Mouse (Mus musculus) testis, postnatal 10 days (tissue): ENCODE data around the gene Colec11.

Source experiments
- DNase-seq: peaks from one replicate; pipeline ENCODE4 v3.0.0; 2021; ENCODE audit warnings: low spot score

The Colec11 gene

GRCm38 (mm10) chr12:28623195-28623594 lies at the start of gene Colec11:
TSS of gene Colec11 (minus strand) at chr12:28623377.
- no peak for DNase-seq

DNA sequence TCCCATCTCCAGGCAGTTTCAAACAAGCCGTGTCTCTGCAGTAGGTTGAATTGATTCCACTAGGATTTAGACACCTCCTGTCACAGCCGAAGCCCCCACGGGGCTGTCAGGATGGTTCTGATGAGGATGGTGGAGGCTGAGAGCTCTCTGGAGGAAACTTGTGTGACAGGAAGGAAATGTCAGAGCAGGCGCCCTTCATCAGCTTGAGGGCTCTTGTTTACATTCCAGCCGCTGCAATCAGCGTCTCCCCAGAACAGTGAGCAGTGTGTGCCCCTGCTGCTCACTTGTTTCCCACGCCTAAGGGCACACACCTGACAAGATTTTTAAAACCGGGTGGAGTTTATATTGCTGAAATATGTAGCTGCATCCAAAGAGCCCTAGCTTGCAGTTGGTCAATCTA lies 44.1 kb upstream of the Colec11 start:
- DNase-seq = no peak

DNA sequence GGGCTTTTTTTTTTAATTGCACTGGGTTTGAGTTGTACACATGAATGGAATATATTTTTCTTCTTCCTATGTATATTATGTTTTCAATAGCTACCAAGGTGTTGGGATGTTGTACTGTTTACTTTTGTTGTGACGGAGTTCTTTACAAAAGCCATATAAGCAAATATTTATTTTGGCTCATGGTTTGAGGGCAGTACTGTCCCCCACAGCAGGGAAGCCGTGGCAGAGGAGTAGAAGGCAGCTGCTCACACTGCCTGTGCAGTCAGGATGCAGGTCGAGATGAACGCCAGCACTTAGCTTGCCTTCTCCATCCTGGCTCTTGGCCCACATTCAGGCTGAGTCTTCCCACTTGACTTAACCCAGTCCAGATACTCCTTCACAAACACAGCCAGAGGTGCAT lies 43.6 kb upstream of the Colec11 start:
- no peak for DNase-seq

DNA sequence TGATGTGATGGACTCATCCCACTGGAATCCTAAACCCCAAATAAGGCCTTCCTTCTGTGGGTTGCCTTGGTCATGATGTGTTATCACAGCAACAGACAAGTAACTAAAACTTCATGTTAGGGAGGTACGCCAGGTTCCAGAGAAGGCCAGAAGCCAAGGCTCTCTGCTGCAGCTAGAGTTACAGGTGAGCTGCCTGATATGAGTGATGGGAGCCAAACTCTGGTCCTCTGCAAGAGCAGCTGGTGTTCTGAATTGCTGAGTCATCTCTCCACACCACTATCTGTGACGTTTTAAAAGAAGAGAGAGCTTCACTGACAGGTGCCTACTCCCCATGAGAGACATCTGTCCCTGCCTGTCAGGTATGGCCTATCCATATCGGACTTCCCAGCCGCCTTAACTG lies 39.5 kb upstream of the Colec11 start:
- no peak for DNase-seq

GRCm38 (mm10) chr12:28649141-28650110 lies 26.2 kb upstream of the Colec11 start, which contains the start of gene Rnaseh1:
TSS of gene Rnaseh1 (plus strand) at chr12:28649602.
- DNase-seq = peak; percentile 96

GRCm38 (mm10) chr12:28638778-28639177 lies 15.6 kb upstream of the Colec11 start:
- DNase-seq = no peak

- DNase-seq = no peak
Observed at GRCm38 (mm10) chr12:28636543-28636942, 13.4 kb upstream of the Colec11 start.

DNA sequence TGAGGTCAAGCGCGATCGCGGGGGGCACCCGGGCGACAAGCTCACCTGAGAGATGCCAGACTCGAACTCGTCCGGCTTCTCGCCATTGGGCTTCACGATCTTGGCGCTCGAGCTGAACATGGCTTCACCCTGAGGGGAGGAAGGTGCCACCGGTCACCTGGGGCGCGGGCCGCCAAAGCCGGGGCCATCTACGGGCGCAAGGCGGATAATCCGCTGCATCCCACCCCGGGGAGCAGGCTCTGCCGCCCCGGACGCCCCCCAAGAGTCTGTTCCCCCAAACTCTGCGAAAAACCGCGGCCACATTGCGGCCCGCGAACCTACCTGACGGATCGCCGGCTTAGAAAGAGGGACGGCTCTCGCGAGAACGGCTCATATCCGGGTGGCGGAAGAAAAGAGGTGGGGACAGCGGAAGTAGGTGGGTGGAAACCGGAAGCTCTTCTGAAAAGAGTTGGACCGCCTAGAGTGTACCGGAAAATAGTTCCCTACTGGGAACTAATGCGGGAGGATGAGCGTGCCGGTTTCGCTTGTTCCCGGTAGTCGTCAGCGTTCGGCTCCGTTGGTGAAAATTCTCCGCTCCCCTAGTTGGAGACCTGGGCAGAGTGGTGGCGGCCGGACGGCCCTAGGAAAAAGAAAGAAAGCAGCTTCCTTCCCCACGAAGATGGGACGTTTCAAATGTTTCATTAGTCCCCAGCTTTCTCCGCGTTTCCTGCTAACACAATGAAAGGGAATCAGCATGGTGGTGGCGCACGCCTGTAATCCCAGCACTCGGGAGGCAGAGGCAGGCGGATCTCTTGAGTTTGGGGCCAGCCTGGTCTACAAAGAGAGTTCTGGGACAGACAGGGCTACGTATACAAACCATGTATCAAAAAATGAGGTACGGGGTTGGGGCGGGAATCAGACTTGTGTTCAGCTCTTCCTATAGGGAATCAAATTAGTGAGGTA lies 12.6 kb upstream of the Colec11 start, which contains the start of gene Rps7:
Rps7 (minus strand) TSS at position 419 of the 942 bp plus-strand sequence.
- peak; percentile 91 for DNase-seq

DNA sequence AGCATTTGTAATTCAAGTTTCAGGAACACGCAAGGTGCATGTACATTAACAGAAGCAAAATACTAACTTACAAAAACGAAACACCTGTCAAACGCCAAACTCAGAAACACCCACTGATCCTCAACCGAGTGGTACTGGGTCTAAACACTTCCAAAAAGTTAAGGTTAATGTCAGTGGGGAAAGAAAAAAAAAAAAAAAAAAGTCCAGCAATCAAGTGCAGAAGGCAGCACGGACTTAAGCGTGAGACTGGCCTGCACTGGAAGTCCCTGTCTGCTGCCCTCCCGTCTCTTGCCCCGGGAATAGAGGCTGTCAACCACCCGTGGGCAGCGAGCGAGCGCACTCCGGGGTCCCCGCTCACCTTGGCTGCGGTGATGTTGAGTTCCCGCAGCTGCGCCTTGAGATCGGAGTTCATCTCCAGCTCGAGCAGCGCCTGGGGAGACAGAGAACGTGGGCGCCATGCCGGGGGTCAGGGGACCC lies 11.9 kb upstream of the Colec11 start:
- no peak for DNase-seq

GRCm38 (mm10) chr12:28628436-28628835 lies 5.3 kb upstream of the Colec11 start:
- no peak for DNase-seq

DNA sequence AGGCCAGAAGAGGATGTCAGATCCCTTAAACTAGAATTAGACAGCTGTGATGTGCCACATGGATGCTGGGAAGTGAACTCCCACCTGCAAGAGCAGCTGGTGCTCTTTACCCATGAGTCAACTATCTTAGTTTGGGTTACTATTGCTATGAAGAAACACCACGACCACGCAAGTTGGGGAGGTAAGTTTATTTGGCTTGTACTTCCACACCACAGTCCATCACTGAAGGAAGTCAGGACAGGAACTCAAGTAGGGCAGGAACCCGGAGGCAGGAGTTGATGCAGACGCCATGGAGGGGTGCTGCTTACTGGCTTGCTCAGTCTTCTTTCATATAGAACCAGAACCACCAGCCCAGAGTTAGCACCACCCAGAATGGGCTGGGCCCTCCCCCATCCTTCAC lies 3.9 kb upstream of the Colec11 start:
- DNase-seq = no peak

DNA sequence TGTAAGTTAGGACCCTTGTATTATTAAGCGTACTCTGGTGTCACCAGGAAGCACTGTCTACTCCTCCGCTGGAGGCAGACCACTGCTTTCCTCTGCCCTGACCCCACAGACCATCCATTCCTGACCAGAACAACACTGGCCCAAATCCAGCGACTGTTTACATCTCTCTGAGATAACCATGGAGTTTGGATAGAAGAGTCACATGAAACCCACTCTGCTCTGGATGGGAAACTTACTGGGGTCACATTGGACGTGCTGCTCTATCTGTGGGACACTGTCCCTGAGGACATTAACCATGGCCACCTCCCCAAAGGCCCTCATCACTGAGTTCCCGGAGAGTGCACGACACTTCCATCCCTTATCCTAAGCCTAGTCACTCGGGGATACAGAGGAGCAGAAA lies 2.2 kb upstream of the Colec11 start:
- no peak for DNase-seq

- no peak for DNase-seq
Observed at GRCm38 (mm10) chr12:28624251-28624650, 1.1 kb upstream of the Colec11 start.

GRCm38 (mm10) chr12:28622641-28623040 lies 536 bp downstream of the Colec11 start:
- no peak for DNase-seq

GRCm38 (mm10) chr12:28622167-28622532 lies 1.0 kb downstream of the Colec11 start:
- peak; percentile 56 for DNase-seq

DNA sequence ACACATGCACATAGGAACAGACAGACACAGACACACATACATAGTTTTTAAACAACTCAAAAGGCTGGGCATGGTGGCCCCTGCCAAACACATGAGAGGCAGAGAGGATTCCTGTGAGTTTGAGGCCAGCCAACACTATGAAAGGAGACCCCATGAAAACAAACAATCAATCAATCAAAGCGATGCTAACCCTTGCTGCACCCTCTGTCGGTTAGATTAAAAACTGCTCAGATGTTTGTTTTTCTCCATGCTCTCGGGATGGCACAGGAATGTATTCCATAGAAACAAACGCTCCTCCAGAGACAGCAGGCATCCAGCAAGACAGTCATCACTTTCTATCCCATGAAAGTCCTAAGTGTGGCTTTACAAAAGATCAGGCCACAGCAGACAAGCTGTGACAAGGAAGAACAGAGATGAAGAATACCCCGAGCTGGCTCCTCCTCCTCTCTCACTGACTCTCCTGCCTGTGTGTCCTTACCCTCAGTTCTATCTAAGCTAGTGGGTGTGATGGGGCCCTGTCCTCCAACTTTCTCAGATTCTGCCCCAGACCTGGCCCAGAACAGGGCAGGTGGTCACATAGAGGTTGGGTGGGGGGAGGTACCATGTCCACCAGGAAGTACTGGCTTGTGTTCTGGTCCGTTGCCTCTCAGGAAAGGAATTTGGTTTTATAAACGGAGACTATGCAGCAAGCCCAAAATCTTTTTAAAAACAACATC lies 1.6 kb downstream of the Colec11 start:
- DNase-seq = no peak

GRCm38 (mm10) chr12:28617297-28617696 lies 5.9 kb downstream of the Colec11 start:
- no peak for DNase-seq

- no peak for DNase-seq
Observed at GRCm38 (mm10) chr12:28614401-28614800, 8.8 kb downstream of the Colec11 start.

GRCm38 (mm10) chr12:28612391-28612790 lies 10.8 kb downstream of the Colec11 start:
- no peak for DNase-seq

GRCm38 (mm10) chr12:28607546-28608305 lies 15.5 kb downstream of the Colec11 start:
- DNase-seq = no peak

GRCm38 (mm10) chr12:28603494-28603893 lies 19.7 kb downstream of the Colec11 start:
- no peak for DNase-seq
